Mouse (Mus musculus) A20 (cell line): ENCODE results near the gene Il1f8.
"Not testable (repeated sequence)": the region's sequence is repeated elsewhere in the genome, so short reads cannot be mapped to it uniquely, and the experiment has no call there.

Source experiments
- DNase-seq: peaks from one replicate; pipeline ENCODE4 v3.0.0-alpha.2; 2011; ENCODE audit warnings: low read depth, low spot score

The Il1f8 gene

DNA sequence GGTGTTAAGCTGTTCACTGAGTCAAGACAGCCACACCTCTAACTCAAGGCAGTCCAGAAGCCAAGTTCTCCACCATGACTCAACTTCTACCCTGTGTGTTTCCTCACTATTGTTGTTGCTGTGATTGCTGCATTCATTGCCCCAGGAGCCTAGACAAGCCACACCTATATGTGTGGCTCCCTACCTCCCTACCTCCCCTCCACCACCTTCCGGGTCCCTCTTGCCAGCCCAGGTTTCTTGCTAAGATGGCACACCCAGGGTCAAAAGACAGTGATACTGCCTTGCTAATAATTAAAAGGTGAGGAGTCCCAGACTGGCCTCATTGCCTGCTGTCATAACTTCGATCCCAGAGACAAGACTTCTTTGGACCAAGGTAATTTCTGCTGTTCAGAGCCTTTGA, at the start of gene Il1f8:
Gene Il1f8, plus strand, starts transcription at position 301 of the 400 bp plus-strand sequence.
- DNase-seq = no peak

DNA sequence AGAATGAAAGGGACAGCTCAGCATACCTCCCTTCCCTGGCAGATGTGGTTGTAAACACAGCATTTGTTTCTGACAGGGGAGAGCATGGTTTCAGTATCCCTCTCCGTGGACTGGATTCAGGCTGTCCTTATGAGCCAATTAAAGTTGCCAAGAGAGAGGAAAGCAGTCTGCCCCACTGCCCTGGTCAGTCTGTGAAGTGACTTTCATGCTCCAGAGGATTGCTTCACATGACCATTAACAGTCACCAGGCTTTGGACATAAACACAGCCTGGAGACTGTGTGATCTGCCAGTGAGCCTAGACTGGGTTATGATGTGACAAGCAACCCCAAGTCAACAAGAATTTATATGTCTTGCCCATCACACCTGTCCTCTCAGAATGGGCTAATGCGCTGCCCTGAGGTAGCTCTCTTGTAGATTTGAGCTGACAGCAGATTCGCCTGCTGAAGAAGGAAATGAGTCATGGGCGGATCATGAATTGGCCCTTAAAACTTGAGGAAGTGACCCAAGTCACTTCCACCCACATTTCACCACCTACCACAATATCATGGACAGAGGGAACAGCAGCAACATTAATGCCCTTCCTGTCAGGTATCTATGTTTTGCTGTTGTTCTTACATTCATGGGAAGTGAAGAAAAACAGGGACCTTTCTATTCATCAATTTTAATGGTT, 49.2 kb upstream of the Il1f8 start:
- no peak for DNase-seq

DNA sequence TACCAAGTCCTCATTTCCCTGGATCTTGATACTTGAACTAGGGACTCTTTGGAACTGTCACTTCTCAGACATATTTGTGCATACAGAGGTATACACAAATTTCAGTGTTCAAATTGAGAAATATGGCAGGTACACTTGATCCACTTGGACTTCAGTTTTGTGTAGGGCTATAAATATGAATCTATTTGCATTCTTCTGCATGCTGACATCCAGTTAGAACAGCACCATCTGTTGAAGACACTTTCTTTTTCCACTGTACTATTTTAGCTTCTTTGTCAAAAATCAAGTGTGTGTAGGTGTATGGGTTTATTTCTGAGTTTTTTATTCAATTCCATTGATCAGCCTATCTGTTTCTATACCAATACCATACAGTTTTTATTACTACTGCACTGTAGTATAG, 43.9 kb upstream of the Il1f8 start:
- no peak for DNase-seq

DNA sequence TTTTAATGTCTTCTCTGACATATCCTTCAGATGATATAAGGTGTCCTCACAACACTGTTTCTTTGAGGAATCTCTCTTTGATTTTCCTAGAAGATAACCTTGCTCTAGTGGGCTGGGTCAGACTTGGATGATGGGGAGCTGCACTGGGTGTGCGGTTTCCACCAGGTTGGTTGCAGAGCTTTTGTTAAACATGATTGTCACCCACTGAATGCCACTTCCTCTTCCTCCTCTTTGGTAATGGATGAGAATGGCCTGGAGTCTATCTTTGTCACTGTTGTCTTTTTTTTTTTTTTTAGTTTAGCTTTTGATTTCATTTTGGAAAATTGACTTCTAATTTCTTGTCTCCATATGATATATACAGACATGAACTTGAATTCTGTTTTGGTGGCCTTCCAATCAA, 18.6 kb upstream of the Il1f8 start:
- no peak for DNase-seq

DNA sequence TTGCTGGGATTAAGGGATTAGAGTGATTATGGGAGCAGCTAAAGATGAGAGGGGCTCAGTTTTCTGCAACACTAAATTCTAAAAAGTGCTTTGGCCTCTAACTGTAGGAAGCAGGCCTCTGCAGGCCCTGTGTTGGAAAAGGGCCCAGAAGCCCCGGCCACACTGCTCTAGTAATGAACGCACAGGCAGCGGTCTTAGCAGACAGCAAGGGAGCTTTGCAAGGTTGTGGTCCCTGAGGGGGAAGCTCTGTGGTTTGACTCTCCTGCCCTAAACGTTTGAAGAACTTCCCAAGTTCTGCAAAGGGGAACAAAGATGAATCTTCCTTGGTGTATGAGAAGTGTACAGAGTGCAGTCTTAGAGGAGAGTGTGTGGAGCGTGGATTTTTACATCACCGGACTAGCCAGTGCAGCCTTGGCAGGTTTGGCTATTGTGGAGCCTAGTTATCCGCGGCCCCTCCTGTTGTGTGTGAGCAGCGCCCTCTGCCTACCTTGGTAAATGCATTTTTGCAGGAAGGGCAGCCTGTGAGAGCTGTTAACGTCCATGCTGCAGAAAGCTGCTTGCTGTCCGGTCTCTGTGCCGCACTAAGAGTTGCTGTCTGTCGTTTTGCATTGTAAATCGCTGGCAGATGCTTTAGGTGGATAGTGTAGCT, 28.8 kb downstream of the Il1f8 start:
- DNase-seq = not testable (repeated sequence)

DNA sequence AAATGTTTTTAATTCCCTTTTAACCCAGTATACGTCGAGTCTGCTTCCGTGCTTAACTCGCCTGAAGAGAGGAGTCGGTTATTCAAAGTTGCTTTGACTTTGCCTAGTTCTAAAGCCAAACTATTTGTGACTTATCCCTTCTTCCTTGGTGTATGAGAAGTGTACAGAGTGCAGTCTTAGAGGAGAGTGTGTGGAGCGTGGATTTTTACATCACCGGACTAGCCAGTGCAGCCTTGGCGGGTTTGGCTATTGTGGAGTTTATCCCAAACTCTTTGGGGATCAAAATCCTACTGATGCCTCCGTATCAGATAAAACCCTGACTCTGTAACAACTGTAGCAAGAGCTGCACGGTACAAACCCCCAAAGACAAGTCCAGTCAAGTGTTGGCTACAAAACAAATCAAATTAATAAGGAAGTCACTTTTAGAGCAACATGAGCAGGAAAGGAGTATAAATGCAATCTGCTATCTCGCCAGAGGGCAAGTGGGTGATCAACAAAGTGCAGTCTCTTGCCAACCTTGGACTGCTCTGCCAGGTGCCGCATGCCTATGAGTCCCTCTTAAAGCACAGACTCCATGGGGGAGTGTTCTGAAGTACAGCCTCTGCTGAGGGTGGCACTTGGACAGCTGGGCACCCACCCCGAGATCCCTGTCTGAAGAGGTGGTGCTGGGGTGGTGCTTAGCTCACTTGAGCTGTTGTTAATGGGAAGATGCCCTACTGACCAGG, 29.6 kb downstream of the Il1f8 start:
- not testable (repeated sequence) for DNase-seq

DNA sequence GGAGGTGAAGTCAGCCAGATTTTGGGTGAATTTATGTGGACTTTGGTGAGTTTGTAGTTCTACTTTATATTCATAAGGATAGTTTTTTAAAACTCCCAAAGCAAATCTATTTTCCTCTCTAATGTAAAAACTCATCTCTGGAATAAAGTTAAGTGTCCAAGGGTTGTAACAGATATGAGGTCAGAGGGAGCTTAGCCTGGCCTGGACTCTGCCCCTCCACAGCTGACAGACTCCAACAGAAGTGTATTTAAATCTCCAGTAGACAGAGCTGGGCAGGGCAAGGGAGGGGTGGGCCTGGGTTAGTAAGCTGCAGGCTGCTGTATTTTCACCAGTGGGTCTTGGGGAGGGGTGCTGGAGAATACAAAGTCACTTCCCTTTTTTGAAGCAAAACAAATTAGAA, 31.1 kb downstream of the Il1f8 start:
- not testable (repeated sequence) for DNase-seq

DNA sequence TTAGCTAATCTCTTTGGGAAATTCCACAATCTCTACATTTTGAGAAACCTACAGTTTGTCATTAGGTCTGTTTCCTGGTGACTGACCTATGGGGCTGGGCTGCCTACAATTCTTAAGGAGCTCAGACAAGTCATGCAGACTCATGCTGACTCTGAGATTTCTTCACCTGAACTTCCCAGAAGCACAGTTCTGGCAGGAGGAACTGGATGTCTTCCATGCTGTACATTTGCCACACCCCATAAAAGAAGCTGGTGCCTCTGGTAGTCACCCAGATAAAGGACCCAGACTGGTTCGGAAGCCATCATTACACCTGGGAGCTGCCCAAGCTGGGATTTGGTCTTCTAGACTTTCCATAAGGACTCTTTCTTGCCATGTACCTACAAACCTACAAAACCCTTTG, 33.2 kb downstream of the Il1f8 start, which contains the start of gene Il1f9:
Gene Il1f9, plus strand, starts transcription at position 301 of the 400 bp plus-strand sequence.
- no peak for DNase-seq

DNA sequence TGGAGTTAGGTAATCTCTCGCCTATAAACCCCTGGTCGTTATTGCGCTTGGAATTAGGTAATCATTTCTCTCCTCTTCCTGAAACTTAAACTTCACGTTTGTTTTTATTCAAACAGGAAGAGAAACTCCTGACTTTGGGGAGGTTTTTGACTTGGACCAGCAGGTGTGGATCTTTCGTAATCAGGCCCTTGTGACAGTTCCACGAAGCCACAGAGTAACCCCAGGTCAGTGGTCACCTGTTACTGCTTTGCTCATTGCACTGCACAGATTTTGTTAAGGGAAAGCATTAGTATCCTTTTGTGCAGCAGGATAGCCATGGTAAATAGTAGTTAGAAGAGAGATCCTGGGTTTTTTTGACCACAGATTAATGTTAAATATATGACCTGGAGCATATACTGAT, 34.6 kb downstream of the Il1f8 start:
- no peak for DNase-seq

DNA sequence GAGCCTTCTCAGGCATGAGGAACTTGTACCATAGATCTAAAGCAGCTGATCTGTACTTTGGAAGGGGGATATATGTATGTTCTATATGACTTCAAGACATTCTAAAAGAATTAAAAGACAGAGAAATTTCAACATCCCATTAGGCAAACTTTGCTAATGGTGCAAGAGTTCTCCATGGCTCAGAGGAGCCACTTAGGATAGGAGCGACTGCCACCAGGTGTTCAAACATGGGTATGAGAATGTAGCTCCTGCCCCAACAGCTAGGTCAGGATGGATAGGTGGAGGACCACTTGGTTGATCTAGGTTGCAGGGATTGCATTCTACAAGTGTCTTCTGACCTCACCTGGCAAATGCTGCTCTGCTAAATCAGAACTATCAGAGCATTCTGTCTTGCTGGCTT, 35.2 kb downstream of the Il1f8 start:
- DNase-seq = no peak
